Mouse (Mus musculus): ENCODE measurements at regions not wholly inside any gene's neighbourhood (a gene's known extent, or its start where the extent isn't known, plus 50 kb on each side); places are given as distances from the start of the nearest gene placed in this dataset.

GRCm38 (mm10) chr7:133230806-133231205 is 106.7 kb upstream of the Ctbp2 start:
- DNase-seq (ENCODE audit: low spot score): no peak

- DNase-seq (ENCODE audit: low spot score): no peak
Measured at GRCm38 (mm10) chr7:133223948-133224652, 99.9 kb upstream of the Ctbp2 start.

- no peak for DNase-seq (ENCODE audit: low spot score)
Measured at GRCm38 (mm10) chr7:133212328-133212727, 88.2 kb upstream of the Ctbp2 start.

GRCm38 (mm10) chr7:133205704-133206103 is 81.5 kb upstream of the Ctbp2 start:
- DNase-seq (ENCODE audit: low spot score): no peak

GRCm38 (mm10) chr7:133204485-133204884 is 80.3 kb upstream of the Ctbp2 start:
- no peak for DNase-seq (ENCODE audit: low spot score)

- no peak for DNase-seq (ENCODE audit: low spot score)
Measured at GRCm38 (mm10) chr7:133203933-133204332, 79.8 kb upstream of the Ctbp2 start.

GRCm38 (mm10) chr7:133202092-133202880 is 78.1 kb upstream of the Ctbp2 start:
- DNase-seq (ENCODE audit: low spot score): no peak

- no peak for DNase-seq (ENCODE audit: low spot score)
Measured at GRCm38 (mm10) chr7:133199046-133199445, 74.9 kb upstream of the Ctbp2 start.

- DNase-seq (ENCODE audit: low spot score): no peak
Measured at GRCm38 (mm10) chr7:133189880-133190462, 65.8 kb upstream of the Ctbp2 start.

- peak; percentile 53 for DNase-seq (ENCODE audit: low spot score)
Measured at GRCm38 (mm10) chr7:133185931-133186601, 61.9 kb upstream of the Ctbp2 start.

- DNase-seq (ENCODE audit: low spot score): no peak
Measured at GRCm38 (mm10) chr7:133184905-133185594, 60.9 kb upstream of the Ctbp2 start.

- no peak for DNase-seq (ENCODE audit: low spot score)
Measured at GRCm38 (mm10) chr7:133181388-133181787, 57.2 kb upstream of the Ctbp2 start.

- no peak for DNase-seq (ENCODE audit: low spot score)
Measured at GRCm38 (mm10) chr7:133177179-133177575, 53.0 kb upstream of the Ctbp2 start.

GRCm38 (mm10) chr7:133176256-133177178 is 52.4 kb upstream of the Ctbp2 start:
- peak; percentile 16 for DNase-seq (ENCODE audit: low spot score)
